Mouse (Mus musculus) G1E (cell line): ENCODE data around the gene March1. TPM values are rescaled to one million over a fixed set of nuclear protein-coding genes. Genes with fewer than 3 reads are reported as not detected.
A peak's percentile ranks its signal among the peaks of the same experiment; 100 is the strongest.

Experiments used
- ATAC-seq: 2 replicates; pipeline ENCODE4 v1.8.0; 2016; ENCODE audit warnings: mild to moderate bottlenecking; ENCODE audit not compliant: insufficient number of reproducible peaks, poor library complexity, low FRiP score, severe bottlenecking; ENCODE audit errors: extremely low read depth
- DNase-seq: peaks from one replicate; pipeline ENCODE4 v3.0.0; 2012; ENCODE audit warnings: low spot score
- H3K27me3 ChIP-seq: 2 replicates; pipeline ENCODE4 v1.6.1; 2012; ENCODE audit warnings: mild to moderate bottlenecking, low read length, inconsistent platforms; ENCODE audit not compliant: insufficient read depth
- H3K36me3 ChIP-seq: replicated peaks from 2 replicates; pipeline ENCODE3; 2012; ENCODE audit warnings: mild to moderate bottlenecking, inconsistent platforms
- H3K4me1 ChIP-seq: 2 replicates; pipeline ENCODE4 v1.6.1; 2012; ENCODE audit warnings: low read depth, low read length, inconsistent platforms, mixed read lengths; ENCODE audit not compliant: insufficient read depth
- H3K4me3 ChIP-seq: 2 replicates; pipeline ENCODE4 v1.5.1; 2012; ENCODE audit warnings: low read depth, mild to moderate bottlenecking, inconsistent platforms, low read length, moderate library complexity, mixed read lengths
- H3K9me3 ChIP-seq: replicated peaks from 2 replicates; pipeline ENCODE4 v1.6.1; 2012; ENCODE audit warnings: inconsistent platforms
- CTCF ChIP-seq: IDR thresholded peaks from 2 replicates; pipeline ENCODE4 v1.5.1; 2012; ENCODE audit warnings: low read depth, low read length, inconsistent platforms, mixed read lengths
- GATA1 ChIP-seq: IDR thresholded peaks from 2 replicates; pipeline ENCODE4 v1.6.1; 2012; ENCODE audit warnings: borderline replicate concordance, low read length, inconsistent platforms, mixed read lengths
- GATA2 ChIP-seq: IDR thresholded peaks from 2 replicates; pipeline ENCODE4 v1.6.1; 2012; ENCODE audit warnings: low read depth, low read length, inconsistent platforms, borderline replicate concordance
- POLR2AphosphoS5 ChIP-seq: IDR thresholded peaks from 2 replicates; pipeline ENCODE4 v1.6.1; 2012; ENCODE audit warnings: low read depth, low read length, inconsistent platforms; ENCODE audit not compliant: insufficient replicate concordance
- TAL1 ChIP-seq: conservative IDR thresholded peaks from 2 replicates; pipeline ENCODE4 v1.6.1; 2012; ENCODE audit warnings: low read depth, low read length, inconsistent platforms, mixed read lengths
- polyA plus RNA-seq: library from polyadenylated mRNA; stranded (reverse); fragments of >175 nt; gene quantifications from 2 replicates; pipeline ENCODE4 v1.2.3, GENCODE M21; 2012
- total RNA-seq, 2 experiments: library from RNA; stranded (forward) in 1 of 2; stranded (reverse) in 1 of 2; fragments of 200-1000 nt in 1 of 2; fragments of >200 nt in 1 of 2; fragmentation: Nextera tagmentation in 1 of 2; gene quantifications; 2 replicates each; pipeline ENCODE4 v1.2.3; 2014 to 2017

March1 gene
- total and polyA plus RNA-seq, 3 experiments, result 0.16 TPM; not detected in 2

- TF ChIP-seq TAL1, result no peak
- no peak for TF ChIP-seq CTCF
- no peak for TF ChIP-seq GATA1
- TF ChIP-seq POLR2AphosphoS5, result no peak
- TF ChIP-seq GATA2, result no peak
Observed at GRCm38 (mm10) chr8:65976905-65977304, 359.2 kb downstream of the March1 start.

GRCm38 (mm10) chr8:65982039-65982438, 364.3 kb downstream of the March1 start:
- TF ChIP-seq GATA2 (no peak), CTCF (no peak), POLR2AphosphoS5 (no peak), GATA1 (no peak), TAL1 (no peak)
- peak; percentile 76 for ATAC-seq
- Histone ChIP-seq H3K4me1 (peaks cover 7% of the 10 kb centered on the region), H3K36me3 (no peaks in the 10 kb centered on the region), H3K4me3 (no peak overlapping the region), H3K27me3 (no peaks in the 10 kb centered on the region), H3K9me3 (no peaks in the 10 kb centered on the region)
- no peak for DNase-seq

More at GRCm38 (mm10) chr8:65976905-65977304, 359.2 kb downstream of the March1 start:
- Histone ChIP-seq H3K27me3 (no peaks in the 10 kb centered on the region), H3K4me3 (no peak overlapping the region), H3K9me3 (no peaks in the 10 kb centered on the region), H3K36me3 (no peaks in the 10 kb centered on the region), H3K4me1 (peaks cover 3% of the 10 kb centered on the region; the same call in 1 of the 2 replicates)
- no peak for DNase-seq
- no peak for ATAC-seq

GRCm38 (mm10) chr8:65987665-65988064, 370.0 kb downstream of the March1 start:
- no peaks in the 10 kb centered on the region for H3K9me3 ChIP-seq
- H3K27me3 ChIP-seq, result no peaks in the 10 kb centered on the region
- H3K4me3 ChIP-seq, result no peak overlapping the region
- no peak for TF ChIP-seq CTCF
- TF ChIP-seq GATA2, result no peak
- no peak for TF ChIP-seq POLR2AphosphoS5
- no peak for TF ChIP-seq GATA1
- no peak for TF ChIP-seq TAL1
- peaks cover 4% of the 10 kb centered on the region for H3K4me1 ChIP-seq
- no peak for DNase-seq
- H3K36me3 ChIP-seq, result no peaks in the 10 kb centered on the region
- ATAC-seq, result no peak

GRCm38 (mm10) chr8:66022815-66023214, 405.1 kb downstream of the March1 start:
- Histone ChIP-seq H3K36me3 (no peaks in the 10 kb centered on the region), H3K9me3 (no peaks in the 10 kb centered on the region), H3K27me3 (no peaks in the 10 kb centered on the region), H3K4me1 (no peaks in the 10 kb centered on the region; the same call in 1 of the 2 replicates), H3K4me3 (no peak overlapping the region)
- ATAC-seq (no peak), DNase-seq (no peak)
- TF ChIP-seq GATA1, result no peak
- TF ChIP-seq CTCF, result no peak
- TF ChIP-seq TAL1, result no peak
- no peak for TF ChIP-seq GATA2
- TF ChIP-seq POLR2AphosphoS5, result no peak

- Histone ChIP-seq H3K4me3 (no peak overlapping the region), H3K9me3 (no peaks in the 10 kb centered on the region), H3K27me3 (no peaks in the 10 kb centered on the region), H3K4me1 (no peaks in the 10 kb centered on the region), H3K36me3 (no peaks in the 10 kb centered on the region)
- DNase-seq, result no peak
- no peak for ATAC-seq
- no peak for TF ChIP-seq POLR2AphosphoS5
Observed at GRCm38 (mm10) chr8:66033651-66034050, 416.0 kb downstream of the March1 start.

- TF ChIP-seq TAL1, result no peak
- no peak for TF ChIP-seq GATA1
- no peak for TF ChIP-seq POLR2AphosphoS5
- no peak for TF ChIP-seq GATA2
- no peak for TF ChIP-seq CTCF
- H3K4me3 ChIP-seq, result no peak overlapping the region
Observed at GRCm38 (mm10) chr8:66034429-66034828, 416.7 kb downstream of the March1 start.

GRCm38 (mm10) chr8:66094152-66094551, 476.5 kb downstream of the March1 start:
- no peaks in the 10 kb centered on the region for H3K9me3 ChIP-seq
- DNase-seq (no peak), ATAC-seq (no peak)
- peaks cover 6% of the 10 kb centered on the region; the same call in 1 of the 2 replicates for H3K27me3 ChIP-seq
- H3K4me3 ChIP-seq, result no peak overlapping the region
- H3K4me1 ChIP-seq, result no peaks in the 10 kb centered on the region; the same call in 1 of the 2 replicates
- TF ChIP-seq GATA1 (no peak), TAL1 (no peak), POLR2AphosphoS5 (no peak), GATA2 (no peak), CTCF (no peak)
- H3K36me3 ChIP-seq, result no peaks in the 10 kb centered on the region

More at GRCm38 (mm10) chr8:66034429-66034828, 416.7 kb downstream of the March1 start:
- no peak for DNase-seq
- H3K36me3 ChIP-seq, result no peaks in the 10 kb centered on the region
- H3K9me3 ChIP-seq, result no peaks in the 10 kb centered on the region
- H3K4me1 ChIP-seq, result no peaks in the 10 kb centered on the region
- H3K27me3 ChIP-seq, result no peaks in the 10 kb centered on the region
- ATAC-seq, result no peak
